Mouse (Mus musculus): Measurements from ENCODE around the gene Slit1. TPM values are rescaled to one million over a fixed set of nuclear protein-coding genes. Genes with fewer than 3 reads are reported as not detected.
A peak's percentile ranks its signal among the peaks of the same experiment; 100 is the strongest.

The Slit1 gene
- 2.3 and 3.9 TPM in 2 replicates for polyA plus RNA-seq (2016; fragmentation: Nextera tagmentation; extraction: Ambion mirVana)

GRCm38 (mm10) chr19:41743396-41743795, at the start of gene Slit1:
Gene Slit1 (minus strand): TSS chr19:41743665.
- Histone ChIP-seq H3K4me1 (peaks cover 70% of the 10 kb centered on the region), H3K36me3 (replicated peaks) (no peaks in the 10 kb centered on the region)

GRCm38 (mm10) chr19:41792934-41793486, 49.5 kb upstream of the Slit1 start:
- Histone ChIP-seq H3K36me3 (replicated peaks) (peaks cover 29% of the 10 kb centered on the region), H3K27me3 (replicated peaks; ENCODE audit: low read depth, poor library complexity, severe bottlenecking) (no peaks in the 10 kb centered on the region), H3K4me1 (peaks cover 17% of the 10 kb centered on the region; the same call in 1 of the 2 replicates), H3K4me3 (no peak overlapping the region), H3K9me3 (no peaks in the 10 kb centered on the region), H3K27ac (replicated peaks) (no peak overlapping the region)
- 83% methylated on average over 1 of the region's 1 CpGs for WGBS
- no peak for DNase-seq (ENCODE audit: low spot score)

More at GRCm38 (mm10) chr19:41743396-41743795, at the start of gene Slit1:
- DNase-seq (ENCODE audit: low spot score): peak; percentile 61
- 1% methylated on average over 44 of the region's 44 CpGs for WGBS
- Histone ChIP-seq H3K4me3 (peak within 1 kb of the TSS; percentile 67), H3K27ac (replicated peaks) (peak within 1 kb of the TSS; percentile 77), H3K9me3 (no peaks in the 10 kb centered on the region), H3K27me3 (replicated peaks; ENCODE audit: low read depth, poor library complexity, severe bottlenecking) (peaks cover 98% of the 10 kb centered on the region)

DNA sequence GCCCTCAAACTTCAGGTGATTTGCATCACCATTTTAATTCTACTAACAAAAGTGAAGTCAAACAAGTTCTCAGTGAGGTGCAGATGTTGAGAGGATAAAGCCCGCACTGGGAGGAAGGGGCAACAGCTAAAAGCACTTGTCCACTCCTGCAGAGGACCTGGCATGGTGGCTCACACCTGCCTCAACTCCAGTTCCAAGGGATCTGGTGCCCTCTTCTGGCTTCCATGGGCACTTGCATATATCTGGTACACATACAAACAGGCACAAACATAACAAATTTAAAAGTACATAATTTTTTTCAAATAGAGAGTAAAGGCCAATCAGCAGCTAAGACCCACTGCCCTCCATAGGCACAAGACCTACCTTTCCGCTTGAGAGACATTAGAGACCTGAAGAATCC, 47.9 kb upstream of the Slit1 start:
- H3K27ac ChIP-seq (replicated peaks): no peak overlapping the region
- DNase-seq (ENCODE audit: low spot score): no peak
- peaks cover 7% of the 10 kb centered on the region; the same call in 1 of the 2 replicates for H3K4me1 ChIP-seq
- no peak overlapping the region for H3K4me3 ChIP-seq
- no peaks in the 10 kb centered on the region for H3K9me3 ChIP-seq
- no peaks in the 10 kb centered on the region for H3K27me3 ChIP-seq (replicated peaks; ENCODE audit: low read depth, poor library complexity, severe bottlenecking)
- 91% methylated on average over 2 of the region's 2 CpGs for WGBS
- peaks cover 44% of the 10 kb centered on the region for H3K36me3 ChIP-seq (replicated peaks)

GRCm38 (mm10) chr19:41789110-41789961, 45.9 kb upstream of the Slit1 start:
- Histone ChIP-seq H3K27me3 (replicated peaks; ENCODE audit: low read depth, poor library complexity, severe bottlenecking) (no peaks in the 10 kb centered on the region), H3K4me1 (no peaks in the 10 kb centered on the region), H3K4me3 (no peak overlapping the region), H3K27ac (replicated peaks) (no peak overlapping the region), H3K36me3 (replicated peaks) (peaks cover 62% of the 10 kb centered on the region), H3K9me3 (no peaks in the 10 kb centered on the region)
- whole genome bisulfite sequencing: 73% methylated on average over 10 of the region's 10 CpGs
- DNase-seq (ENCODE audit: low spot score): peak; percentile 22

GRCm38 (mm10) chr19:41786896-41787295, 43.4 kb upstream of the Slit1 start:
- H3K27ac ChIP-seq (replicated peaks): no peak overlapping the region
- no peak for DNase-seq (ENCODE audit: low spot score)
- no peaks in the 10 kb centered on the region for H3K4me1 ChIP-seq
- H3K9me3 ChIP-seq: no peaks in the 10 kb centered on the region
- no peaks in the 10 kb centered on the region for H3K27me3 ChIP-seq (replicated peaks; ENCODE audit: low read depth, poor library complexity, severe bottlenecking)
- 97% methylated on average over 1 of the region's 1 CpGs for WGBS
- H3K36me3 ChIP-seq (replicated peaks): peaks cover 80% of the 10 kb centered on the region
- no peak overlapping the region for H3K4me3 ChIP-seq

DNA sequence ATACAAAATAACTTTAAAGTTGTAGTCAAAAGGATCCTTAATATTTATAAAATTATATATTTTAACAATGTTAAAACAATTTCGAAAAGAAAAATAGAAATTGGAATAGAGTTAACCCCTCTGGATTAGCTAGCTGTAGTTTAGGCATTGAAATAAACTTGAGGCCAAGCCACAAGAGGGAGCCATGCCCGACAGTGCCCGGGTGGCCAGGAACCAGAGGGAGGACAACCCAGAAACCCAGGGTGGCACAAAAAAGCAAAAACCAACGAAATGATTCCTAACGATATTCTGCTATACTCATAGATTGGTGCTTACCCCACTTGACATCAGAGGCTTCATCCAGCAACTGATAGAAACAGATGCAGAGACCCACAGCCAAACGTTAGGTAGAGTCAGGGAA, 34.0 kb upstream of the Slit1 start:
- peaks cover 96% of the 10 kb centered on the region for H3K36me3 ChIP-seq (replicated peaks)
- H3K4me3 ChIP-seq: no peak overlapping the region
- 92% methylated on average over 6 of the region's 6 CpGs for WGBS
- no peaks in the 10 kb centered on the region for H3K4me1 ChIP-seq
- H3K27ac ChIP-seq (replicated peaks): no peak overlapping the region
- DNase-seq (ENCODE audit: low spot score): no peak
- H3K27me3 ChIP-seq (replicated peaks; ENCODE audit: low read depth, poor library complexity, severe bottlenecking): no peaks in the 10 kb centered on the region
- no peaks in the 10 kb centered on the region for H3K9me3 ChIP-seq

- no peak for DNase-seq (ENCODE audit: low spot score)
- H3K27me3 ChIP-seq (replicated peaks; ENCODE audit: low read depth, poor library complexity, severe bottlenecking): no peaks in the 10 kb centered on the region
- 91% methylated on average over 7 of the region's 7 CpGs for WGBS
- peaks cover 74% of the 10 kb centered on the region for H3K36me3 ChIP-seq (replicated peaks)
- no peaks in the 10 kb centered on the region for H3K9me3 ChIP-seq
- no peak overlapping the region for H3K4me3 ChIP-seq
- no peak overlapping the region for H3K27ac ChIP-seq (replicated peaks)
- peaks cover 18% of the 10 kb centered on the region for H3K4me1 ChIP-seq
Measured at GRCm38 (mm10) chr19:41768711-41769110, 25.2 kb upstream of the Slit1 start.

GRCm38 (mm10) chr19:41766628-41767027, 23.2 kb upstream of the Slit1 start:
- peak; percentile 32 for DNase-seq (ENCODE audit: low spot score)
- H3K27me3 ChIP-seq (replicated peaks; ENCODE audit: low read depth, poor library complexity, severe bottlenecking): no peaks in the 10 kb centered on the region
- H3K4me3 ChIP-seq: no peak overlapping the region
- H3K4me1 ChIP-seq: peaks cover 18% of the 10 kb centered on the region
- H3K36me3 ChIP-seq (replicated peaks): peaks cover 54% of the 10 kb centered on the region
- H3K9me3 ChIP-seq: no peaks in the 10 kb centered on the region
- WGBS: 81% methylated on average over 5 of the region's 5 CpGs
- H3K27ac ChIP-seq (replicated peaks): peak overlapping the region; percentile 21; the same call in 1 of the 2 replicates

DNA sequence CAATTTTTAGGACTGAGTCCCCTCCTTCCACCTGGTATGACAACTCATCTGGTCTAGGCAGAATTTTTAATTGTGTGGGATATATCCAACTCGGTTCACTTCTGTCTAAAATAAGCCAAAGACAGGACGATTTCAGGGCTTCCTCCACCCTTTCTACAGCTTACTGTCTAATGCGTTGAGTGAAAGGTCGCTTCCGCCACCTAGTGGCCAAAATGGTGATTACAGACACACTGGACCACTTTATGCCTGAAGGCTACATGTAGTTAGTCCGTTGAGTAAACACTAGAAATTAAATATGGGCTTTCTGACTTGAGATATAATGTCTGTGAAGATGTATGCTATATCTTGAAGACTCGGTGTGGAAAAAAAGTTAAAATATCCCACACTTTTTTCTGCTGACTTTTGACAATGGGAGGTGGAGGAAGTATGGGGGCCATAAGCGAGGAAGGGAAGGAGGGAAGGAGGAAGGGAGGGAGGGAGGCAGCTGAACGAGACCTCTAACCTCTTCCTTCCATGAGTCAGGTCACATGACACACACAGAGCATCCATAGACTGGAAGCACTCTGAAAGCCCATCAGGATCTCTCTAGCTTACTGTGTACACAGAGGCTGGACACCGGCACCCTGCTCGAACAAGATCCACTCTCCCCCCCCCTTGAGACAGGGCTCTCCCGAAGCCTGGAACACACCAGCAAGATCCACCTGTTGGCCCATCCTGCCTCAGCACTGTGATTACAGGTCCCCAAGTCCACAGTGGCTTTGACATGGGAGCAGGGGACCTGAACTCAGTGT, 20.6 kb upstream of the Slit1 start:
- DNase-seq (ENCODE audit: low spot score): peak; percentile 84
- Histone ChIP-seq H3K4me3 (no peak overlapping the region), H3K27ac (replicated peaks) (no peak overlapping the region), H3K36me3 (replicated peaks) (peaks cover 29% of the 10 kb centered on the region), H3K4me1 (peaks cover 18% of the 10 kb centered on the region), H3K9me3 (no peaks in the 10 kb centered on the region), H3K27me3 (replicated peaks; ENCODE audit: low read depth, poor library complexity, severe bottlenecking) (no peaks in the 10 kb centered on the region)
- 35% methylated on average over 12 of the region's 12 CpGs for WGBS

DNA sequence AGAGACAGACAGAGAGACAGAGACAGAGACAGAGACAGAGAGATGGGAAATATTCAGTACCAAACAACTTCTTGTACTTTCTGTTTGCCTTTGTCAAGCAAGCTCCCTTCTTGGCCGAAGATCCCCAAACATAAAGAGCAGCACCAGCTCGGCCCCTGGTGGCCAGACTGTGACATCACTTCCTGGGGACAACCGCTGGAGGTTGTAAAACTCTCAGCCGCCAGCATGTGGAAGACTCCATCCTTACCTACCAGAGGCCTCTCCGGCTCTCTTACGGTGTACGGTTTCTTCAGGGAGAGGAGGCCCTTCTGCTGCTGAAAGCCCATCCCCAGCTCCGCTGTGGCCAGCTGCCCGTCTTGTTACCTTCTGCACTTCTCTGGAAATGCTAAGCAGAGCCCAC, 18.1 kb upstream of the Slit1 start:
- no peak overlapping the region for H3K27ac ChIP-seq (replicated peaks)
- peaks cover 11% of the 10 kb centered on the region for H3K4me1 ChIP-seq
- H3K27me3 ChIP-seq (replicated peaks; ENCODE audit: low read depth, poor library complexity, severe bottlenecking): no peaks in the 10 kb centered on the region
- 0 out of 2 replicates have a peak, but pooled peaks cover 5% of the 10 kb centered on the region for H3K36me3 ChIP-seq (replicated peaks)
- H3K4me3 ChIP-seq: no peak overlapping the region
- no peaks in the 10 kb centered on the region for H3K9me3 ChIP-seq
- DNase-seq (ENCODE audit: low spot score): peak; percentile 57
- WGBS: 49% methylated on average over 9 of the region's 9 CpGs

GRCm38 (mm10) chr19:41759765-41760164, 16.3 kb upstream of the Slit1 start:
- DNase-seq (ENCODE audit: low spot score): no peak
- no peak overlapping the region for H3K4me3 ChIP-seq
- H3K9me3 ChIP-seq: no peaks in the 10 kb centered on the region
- H3K27me3 ChIP-seq (replicated peaks; ENCODE audit: low read depth, poor library complexity, severe bottlenecking): 0 out of 2 replicates have a peak, but pooled peaks cover 5% of the 10 kb centered on the region
- H3K27ac ChIP-seq (replicated peaks): no peak overlapping the region
- no peaks in the 10 kb centered on the region for H3K36me3 ChIP-seq (replicated peaks)
- H3K4me1 ChIP-seq: peaks cover 5% of the 10 kb centered on the region; the same call in 1 of the 2 replicates
- 87% methylated on average over 6 of the region's 6 CpGs for WGBS

- Histone ChIP-seq H3K36me3 (replicated peaks) (no peaks in the 10 kb centered on the region), H3K4me1 (peaks cover 6% of the 10 kb centered on the region; the same call in 1 of the 2 replicates), H3K9me3 (no peaks in the 10 kb centered on the region), H3K27me3 (replicated peaks; ENCODE audit: low read depth, poor library complexity, severe bottlenecking) (0 out of 2 replicates have a peak, but pooled peaks cover 5% of the 10 kb centered on the region), H3K27ac (replicated peaks) (no peak overlapping the region), H3K4me3 (no peak overlapping the region)
- 90% methylated on average over 5 of the region's 5 CpGs for WGBS
- DNase-seq (ENCODE audit: low spot score): no peak
Measured at GRCm38 (mm10) chr19:41759270-41759669, 15.8 kb upstream of the Slit1 start.

Measured in embryonic facial prominence, embryonic 10.5 days (tissue).